Mouse (Mus musculus) midbrain, embryonic 16.5 days (tissue): ENCODE measurements around the gene Cldn34c2. TPM values are rescaled to one million over a fixed set of nuclear protein-coding genes. Genes with fewer than 3 reads are reported as not detected.
"Not testable (repeated sequence)": the region's sequence is repeated elsewhere in the genome, so short reads cannot be mapped to it uniquely, and the experiment has no call there.

ENCODE experiments used
- ATAC-seq: fragments of 200-750 bp; cut with Nextera tagmentation; 2 replicates; pipeline ENCODE4 v1.8.0; 2017; ENCODE audit warnings: moderate TSS enrichment
- H3K27ac ChIP-seq: fragments of 300-500 bp; sonication (generic); 2 replicates; pipeline ENCODE4 v1.5.1; 2014; ENCODE audit warnings: mild to moderate bottlenecking, low read length, mixed read lengths
- H3K27me3 ChIP-seq: fragments of 300-500 bp; sonication (generic); 2 replicates; pipeline ENCODE4 v1.6.1; 2014; ENCODE audit warnings: low read depth, low read length, mixed read lengths; ENCODE audit not compliant: control insufficient read depth, insufficient read depth
- H3K36me3 ChIP-seq: fragments of 300-500 bp; sonication (generic); 2 replicates; pipeline ENCODE4 v1.6.1; 2014; ENCODE audit warnings: mild to moderate bottlenecking, low read length, moderate library complexity, mixed read lengths; ENCODE audit not compliant: control insufficient read depth, insufficient read depth
- H3K4me1 ChIP-seq: fragments of 300-500 bp; sonication (generic); 2 replicates; pipeline ENCODE4 v1.6.1; 2014; ENCODE audit warnings: mild to moderate bottlenecking, low read length, mixed read lengths; ENCODE audit not compliant: control insufficient read depth, insufficient read depth
- H3K4me2 ChIP-seq: fragments of 300-500 bp; sonication (generic); 2 replicates; pipeline ENCODE4 v1.6.1; 2014; ENCODE audit warnings: mild to moderate bottlenecking, low read length, mixed read lengths
- H3K4me3 ChIP-seq: fragments of 300-500 bp; sonication (generic); 2 replicates; pipeline ENCODE4 v1.5.1; 2014; ENCODE audit warnings: low read depth, mild to moderate bottlenecking, low read length, moderate library complexity, mixed read lengths
- H3K9ac ChIP-seq: fragments of 300-500 bp; sonication (generic); 2 replicates; pipeline ENCODE4 v1.6.1; 2014; ENCODE audit warnings: low read depth, low read length, mixed read lengths
- H3K9me3 ChIP-seq: fragments of 300-500 bp; sonication (generic); replicated peaks from 2 replicates; pipeline ENCODE4 v1.6.1; 2014; ENCODE audit warnings: mild to moderate bottlenecking, low read length, mixed read lengths; ENCODE audit not compliant: control insufficient read depth, poor library complexity, severe bottlenecking
- WGBS: fragments of 180-500 bp; shearing (Covaris S2); extraction: QIAGEN DNeasy Blood & Tissue Kit; methylation state at CpG from one replicate; pipeline ENCODE4 v1.1.7; 2014; 5-methylcytosine and 5-hydroxymethylcytosine counted together
- polyA plus RNA-seq: library from polyadenylated mRNA; unstranded; fragments of >200 nt; fragmentation: Nextera tagmentation; extraction: Ambion mirVana; gene quantifications from 2 replicates; pipeline ENCODE4 v1.2.1, GENCODE M21; 2015

Gene Cldn34c2
- polyA plus RNA-seq, result not detected in 2 replicates

DNA sequence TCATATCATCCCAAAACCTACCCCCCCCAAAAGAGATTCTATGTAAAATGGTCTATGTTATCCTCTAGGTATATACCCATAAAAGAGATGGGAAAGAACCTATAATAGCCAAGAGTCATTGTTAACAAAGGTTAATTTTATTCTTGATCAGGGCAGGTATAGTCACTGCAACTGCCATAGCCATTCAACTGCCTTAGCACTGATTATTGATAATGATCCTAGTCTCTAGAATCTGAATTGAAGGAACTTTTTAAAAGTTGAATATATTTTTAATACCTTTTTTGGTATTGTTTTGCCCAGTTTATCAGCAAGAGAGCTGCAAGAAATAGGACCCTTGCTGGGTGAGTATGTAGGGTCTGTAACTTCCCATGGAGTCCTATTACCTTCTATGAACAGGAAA lies at the start of gene Cldn34c2:
Gene Cldn34c2, plus strand, starts transcription at position 301 of the 400 bp plus-strand sequence.
- ATAC-seq, H3K36me3 ChIP-seq, H3K4me1 ChIP-seq, H3K4me2 ChIP-seq, H3K9me3 ChIP-seq, H3K9ac ChIP-seq, H3K4me3 ChIP-seq, H3K27ac ChIP-seq, H3K27me3 ChIP-seq: not testable (repeated sequence)

DNA sequence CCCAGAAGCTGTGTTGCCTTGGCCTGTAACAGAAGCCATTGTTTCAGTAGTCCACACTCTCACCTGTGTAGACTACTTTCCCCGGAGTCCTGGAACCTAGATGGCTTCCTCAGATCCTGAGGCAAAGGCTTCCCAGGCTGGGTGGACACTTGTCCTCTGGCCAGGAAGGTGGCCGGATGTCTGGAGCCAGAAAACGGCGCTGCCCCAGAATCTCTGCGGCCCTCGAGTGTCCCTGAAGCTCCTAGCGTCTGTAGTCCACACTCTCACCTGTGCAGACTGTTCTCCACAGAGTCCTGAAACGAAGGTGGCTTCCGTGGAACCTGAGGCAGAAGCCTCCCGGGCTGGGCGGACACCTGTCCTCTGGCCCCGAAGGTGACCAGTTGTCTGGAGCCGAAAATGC lies 30.1 kb upstream of the Cldn34c2 start:
- not testable (repeated sequence) for H3K4me1 ChIP-seq, H3K9me3 ChIP-seq, ATAC-seq, H3K27me3 ChIP-seq, H3K9ac ChIP-seq, H3K4me3 ChIP-seq, H3K27ac ChIP-seq, H3K36me3 ChIP-seq, H3K4me2 ChIP-seq
- 91% methylated on average over 13 of the region's 13 CpGs for WGBS

DNA sequence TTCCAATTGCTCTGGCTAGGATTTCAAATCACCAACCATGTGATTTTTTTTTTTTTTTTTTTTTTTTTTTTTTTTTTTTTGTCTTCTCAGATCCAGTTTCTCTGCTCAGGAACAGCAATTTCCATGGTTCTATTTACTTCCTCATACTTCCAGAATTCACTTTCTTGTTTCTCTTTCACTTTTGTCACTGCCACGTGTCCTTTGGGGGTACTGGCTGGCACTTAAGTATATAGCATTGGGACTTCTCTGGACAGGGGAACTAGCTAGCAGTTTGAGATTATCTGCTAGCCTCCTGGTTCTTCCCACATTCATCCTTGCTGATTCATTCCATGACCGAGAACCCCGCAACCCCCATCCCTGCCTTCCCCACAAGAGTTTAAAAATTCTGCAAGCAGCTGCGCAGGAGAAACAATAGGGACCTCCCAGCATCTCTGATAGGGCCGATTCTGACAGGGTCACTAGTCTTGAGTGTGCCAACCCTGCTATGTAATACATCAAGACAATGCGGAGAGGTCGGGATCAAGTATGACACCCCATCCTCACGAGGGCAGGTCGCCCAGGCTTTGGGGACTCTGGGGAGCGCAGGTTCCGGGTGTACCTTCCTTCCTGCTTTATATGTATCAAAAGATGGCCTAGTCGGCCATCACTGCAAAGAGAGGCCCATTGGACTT lies 30.8 kb downstream of the Cldn34c2 start:
- not testable (repeated sequence) for H3K9ac ChIP-seq, H3K9me3 ChIP-seq, H3K4me2 ChIP-seq, H3K27me3 ChIP-seq, H3K27ac ChIP-seq, H3K36me3 ChIP-seq, H3K4me1 ChIP-seq, H3K4me3 ChIP-seq
- WGBS, result 86% methylated on average over 5 of the region's 12 CpGs
- peak; percentile 80 for ATAC-seq

Other genes with a start within 250 kb of the Cldn34c2 start
- not detected in 2 replicates for gene Gm17467, start 123.1 kb downstream of the Cldn34c2 start, polyA plus RNA-seq
- gene Cldn34c3, start 212.0 kb downstream of the Cldn34c2 start, polyA plus RNA-seq, result not detected in 2 replicates